Comparison of ENCODE assay signal across 22 mouse cellular contexts in genomic region chr11:80983530-80983929, GRCm38 (mm10).
A peak's percentile ranks its signal among the peaks of the same experiment; 100 is the strongest.
DNase-seq lines count a peak whose midpoint lies in the region; ATAC-seq and TF ChIP-seq lines count a peak whose summit lies in the region.
"Had no signal": no experiment of that assay in that cellular context is flagged by ENCODE, and none has a peak within 500 bp of the region (broad histone marks: within the 10 kb centered on the region; RNA-seq: fewer than 3 reads in every experiment).

No protein-coding gene starts in this region.

- H3K36me3 ChIP-seq in midbrain, postnatal 0 days (ENCODE audit: insufficient read depth, low read length) = no peaks in the 10 kb centered on the region
- no peaks in the 10 kb centered on the region for H3K36me3 ChIP-seq in midbrain, embryonic 10.5 days
- H3K36me3 ChIP-seq in hindbrain, embryonic 15.5 days = no peaks in the 10 kb centered on the region
- H3K36me3 ChIP-seq: forebrain, embryonic 12.5 days; heart, embryonic 15.5 days; liver, embryonic 12.5 days; stomach, embryonic 15.5 days had no signal

- H3K4me2 ChIP-seq in midbrain, postnatal 0 days (ENCODE audit: low read depth, low read length, poor library complexity, severe bottlenecking) = no peak overlapping the region
- no peak overlapping the region for H3K4me2 ChIP-seq in hindbrain, embryonic 15.5 days
- H3K4me2 ChIP-seq: forebrain, embryonic 12.5 days; heart, embryonic 15.5 days; liver, embryonic 12.5 days; stomach, embryonic 15.5 days had no signal

- H3K4me3 ChIP-seq in layer of hippocampus, adult 2 months = no peak overlapping the region
- no peak overlapping the region for H3K4me3 ChIP-seq in midbrain, postnatal 0 days (ENCODE audit: low read depth, low read length)
- H3K4me3 ChIP-seq in midbrain, embryonic 10.5 days = no peak overlapping the region
- no peak overlapping the region for H3K4me3 ChIP-seq in hindbrain, embryonic 15.5 days
- H3K4me3 ChIP-seq: erythroblast, embryonic 14.5 days; forebrain, embryonic 12.5 days; heart, embryonic 15.5 days; left cerebral cortex, adult 2 months; liver, embryonic 12.5 days; stomach, embryonic 15.5 days had no signal

- no peak overlapping the region for H3K9ac ChIP-seq in midbrain, postnatal 0 days (replicated peaks; ENCODE audit: low read length, poor library complexity, severe bottlenecking)
- H3K9ac ChIP-seq in hindbrain, embryonic 15.5 days = no peak overlapping the region
- H3K9ac ChIP-seq: forebrain, embryonic 12.5 days; heart, embryonic 15.5 days; liver, embryonic 12.5 days; liver, postnatal 0 days; stomach, embryonic 15.5 days had no signal

- WGBS in midbrain, postnatal 0 days = 45% methylated on average over 5 of the region's 5 CpGs
- 76% methylated on average over 5 of the region's 5 CpGs for WGBS in midbrain, embryonic 10.5 days
- 37% methylated on average over 5 of the region's 5 CpGs for WGBS in hindbrain, embryonic 15.5 days

- H3K27me3 ChIP-seq in midbrain, postnatal 0 days (ENCODE audit: insufficient read depth, low read length) = no peaks in the 10 kb centered on the region
- no peaks in the 10 kb centered on the region for H3K27me3 ChIP-seq in midbrain, embryonic 10.5 days (ENCODE audit: low read depth, poor library complexity, severe bottlenecking)
- H3K27me3 ChIP-seq in hindbrain, embryonic 15.5 days = no peaks in the 10 kb centered on the region
- H3K27me3 ChIP-seq: forebrain, embryonic 12.5 days; heart, embryonic 15.5 days; liver, embryonic 12.5 days; stomach, embryonic 15.5 days had no signal

- peak overlapping the region; percentile 2; the same call in 1 of the 2 replicates for H3K27ac ChIP-seq in layer of hippocampus, adult 2 months
- no peak overlapping the region for H3K27ac ChIP-seq in midbrain, postnatal 0 days (ENCODE audit: low read depth, low read length)
- H3K27ac ChIP-seq in midbrain, embryonic 10.5 days (replicated peaks) = no peak overlapping the region; the same call in 1 of the 2 replicates
- no peak overlapping the region for H3K27ac ChIP-seq in hindbrain, embryonic 15.5 days (replicated peaks)
- H3K27ac ChIP-seq: forebrain, embryonic 12.5 days; heart, embryonic 15.5 days; left cerebral cortex, adult 2 months; liver, embryonic 12.5 days; stomach, embryonic 15.5 days had no signal

- H3K4me1 ChIP-seq in midbrain, postnatal 0 days (ENCODE audit: insufficient read depth, low read length) = no peaks in the 10 kb centered on the region; the same call in 1 of the 2 replicates
- peaks cover 16% of the 10 kb centered on the region for H3K4me1 ChIP-seq in midbrain, embryonic 10.5 days
- peaks cover 5% of the 10 kb centered on the region; the same call in 1 of the 2 replicates for H3K4me1 ChIP-seq in hindbrain, embryonic 15.5 days (replicated peaks)
- H3K4me1 ChIP-seq: heart, embryonic 15.5 days; liver, embryonic 12.5 days; stomach, embryonic 15.5 days had no signal

- no peaks in the 10 kb centered on the region for H3K9me3 ChIP-seq in midbrain, postnatal 0 days (ENCODE audit: low read length)
- H3K9me3 ChIP-seq in midbrain, embryonic 10.5 days (replicated peaks) = no peaks in the 10 kb centered on the region
- H3K9me3 ChIP-seq in hindbrain, embryonic 15.5 days = no peaks in the 10 kb centered on the region
- H3K9me3 ChIP-seq: forebrain, embryonic 12.5 days; heart, embryonic 15.5 days; liver, embryonic 12.5 days; stomach, embryonic 15.5 days had no signal

- no peak for DNase-seq in layer of hippocampus, adult 2 months (ENCODE audit: low spot score in 2 of 2)
- no peak for DNase-seq in layer of hippocampus, postnatal 25 days (ENCODE audit: extremely low spot score in 1 of 2, low spot score in 1 of 2)
- DNase-seq in midbrain, postnatal 0 days (ENCODE audit: low spot score) = peak; percentile 44
- DNase-seq in midbrain, embryonic 10.5 days (ENCODE audit: low spot score) = no peak
- no peak for DNase-seq in yolk sac, embryonic 10.5 days (ENCODE audit: low spot score)
- DNase-seq: adrenal gland, postnatal 14 days; cerebellum, adult 18-20 months; cerebellum, postnatal 14 days; gastrocnemius, postnatal 10 days; kidney, postnatal 14 days; liver, postnatal 0 days; lung, postnatal 4 days; right cerebral cortex, postnatal 25 days had no signal

- 0 out of 2 replicates have a peak, but pooled peaks have one; percentile 65 for ATAC-seq in midbrain, postnatal 0 days (ENCODE audit: low FRiP score)
- ATAC-seq in hindbrain, embryonic 15.5 days (ENCODE audit: low FRiP score, low read depth) = peak; percentile 78; the same call in 1 of the 2 replicates
- ATAC-seq in megakaryocyte, adult 5-6 weeks (ENCODE audit: poor library complexity, severe bottlenecking) = no peak
- ATAC-seq: intestine, postnatal 0 days; liver, embryonic 12.5 days; liver, postnatal 0 days had no signal

- TF ChIP-seq CTCF in layer of hippocampus, adult 2 months (conservative IDR thresholded peaks at IDR 0.05) = no peak
- TF ChIP-seq CTCF in midbrain, postnatal 0 days (IDR thresholded peaks at IDR 0.05) = no peak
